Mouse (Mus musculus) layer of hippocampus, postnatal 10 days (tissue): ENCODE measurements around the gene Dcun1d1. TPM values are rescaled to one million over a fixed set of nuclear protein-coding genes. Genes with fewer than 3 reads are reported as not detected.

ENCODE experiments used
- DNase-seq, 2 experiments: peaks; one replicate each; pipeline ENCODE4 v3.0.0; 2021; ENCODE audit warnings: low spot score in 2 of 2
- total RNA-seq, 2 experiments: library from RNA; stranded (reverse); gene quantifications; 2 replicates each; pipeline ENCODE4 v1.2.3; 2021

The Dcun1d1 gene
- total RNA-seq, 2 experiments from 2014 or later, result 67.4 to 69.5 TPM

- peak; percentile 49 to 59 for DNase-seq
Measured at GRCm38 (mm10) chr3:35931896-35932727, 5.1 kb downstream of the Dcun1d1 start.

- DNase-seq, result no peak
Measured at GRCm38 (mm10) chr3:35931359-35931758, 5.9 kb downstream of the Dcun1d1 start.

GRCm38 (mm10) chr3:35929831-35930230 lies 7.4 kb downstream of the Dcun1d1 start:
- DNase-seq, result no peak

- DNase-seq, result no peak
Measured at GRCm38 (mm10) chr3:35929406-35929805, 7.8 kb downstream of the Dcun1d1 start.

- no peak for DNase-seq
Measured at GRCm38 (mm10) chr3:35925852-35926251, 11.4 kb downstream of the Dcun1d1 start.

GRCm38 (mm10) chr3:35924007-35924406 lies 13.2 kb downstream of the Dcun1d1 start:
- no peak for DNase-seq

GRCm38 (mm10) chr3:35923495-35923894 lies 13.8 kb downstream of the Dcun1d1 start:
- no peak for DNase-seq

- no peak for DNase-seq
Measured at GRCm38 (mm10) chr3:35922522-35922921, 14.7 kb downstream of the Dcun1d1 start.

- DNase-seq, result no peak
Measured at GRCm38 (mm10) chr3:35918229-35918628, 19.0 kb downstream of the Dcun1d1 start.

GRCm38 (mm10) chr3:35908982-35909680 lies 28.1 kb downstream of the Dcun1d1 start:
- no peak for DNase-seq

GRCm38 (mm10) chr3:35900555-35901204 lies 36.6 kb downstream of the Dcun1d1 start:
- DNase-seq, result no peak

GRCm38 (mm10) chr3:35899109-35899508 lies 38.1 kb downstream of the Dcun1d1 start:
- DNase-seq, result no peak

- DNase-seq, result no peak
Measured at GRCm38 (mm10) chr3:35897900-35898299, 39.3 kb downstream of the Dcun1d1 start.

- no peak for DNase-seq
Measured at GRCm38 (mm10) chr3:35893156-35893555, 44.1 kb downstream of the Dcun1d1 start.

- no peak for DNase-seq
Measured at GRCm38 (mm10) chr3:35891123-35891522, 46.1 kb downstream of the Dcun1d1 start.

GRCm38 (mm10) chr3:35889531-35889930 lies 47.7 kb downstream of the Dcun1d1 start:
- DNase-seq, result no peak

- DNase-seq, result no peak
Measured at GRCm38 (mm10) chr3:35883267-35883666, 54.0 kb downstream of the Dcun1d1 start.

- no peak for DNase-seq
Measured at GRCm38 (mm10) chr3:35849326-35849725, 87.9 kb downstream of the Dcun1d1 start.
